Mouse (Mus musculus) gastrocnemius, postnatal 4 days (tissue): ENCODE data around the gene Bcl7c. TPM values are rescaled to one million over a fixed set of nuclear protein-coding genes. Genes with fewer than 3 reads are reported as not detected.
"Not testable (repeated sequence)": the region's sequence is repeated elsewhere in the genome, so short reads cannot be mapped to it uniquely, and the experiment has no call there.

Experiments
- DNase-seq, 2 experiments: peaks; one replicate each; pipeline ENCODE4 v3.0.0; 2021 to 2022; ENCODE audit warnings: low spot score in 2 of 2, mixed read lengths in 2 of 2
- total RNA-seq, 2 experiments: library from RNA; stranded (reverse); gene quantifications; 2 replicates each; pipeline ENCODE4 v1.2.3; 2021

Bcl7c gene
- total RNA-seq, 2 experiments from 2014 or later = 112 to 132 TPM

DNA sequence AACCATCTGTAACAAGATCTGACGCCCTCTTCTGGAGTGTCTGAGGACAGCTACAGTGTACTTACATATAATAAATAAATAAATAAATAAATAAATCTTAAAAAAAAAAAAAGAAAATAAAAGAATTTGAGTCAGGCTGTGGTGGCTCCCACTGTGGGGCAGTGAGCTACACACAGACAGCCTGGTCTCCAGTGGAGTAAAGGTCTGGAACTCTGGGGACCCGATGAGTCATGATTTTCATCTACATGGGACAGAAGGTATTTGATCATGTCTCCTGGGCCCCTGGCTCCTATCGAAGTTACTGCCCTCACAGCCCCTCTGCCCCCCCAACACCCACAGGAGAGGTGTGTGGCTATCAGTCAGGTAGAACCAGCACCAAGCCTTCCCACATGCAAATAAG, 57.1 kb downstream of the Bcl7c start:
- no peak for DNase-seq

DNA sequence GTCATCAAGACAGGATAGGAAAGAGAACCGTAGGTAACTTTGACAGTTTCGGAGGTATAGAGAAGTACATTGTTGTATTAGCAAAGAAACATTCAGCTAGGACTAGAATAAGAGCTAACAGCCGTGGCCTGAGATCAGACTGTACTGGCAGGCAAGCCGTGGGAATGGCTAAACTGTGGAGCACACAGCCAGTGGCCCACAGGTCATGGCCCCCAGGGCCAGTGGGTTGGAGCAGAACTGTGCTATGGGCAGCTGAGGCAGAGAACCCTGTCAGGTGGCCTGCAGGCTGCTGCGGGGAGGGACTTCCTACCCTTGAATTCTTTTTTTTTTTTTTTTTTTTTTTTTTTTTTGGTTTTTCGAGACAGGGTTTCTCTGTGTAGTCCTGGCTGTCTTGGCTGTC, 59.5 kb downstream of the Bcl7c start:
- no peak for DNase-seq

DNA sequence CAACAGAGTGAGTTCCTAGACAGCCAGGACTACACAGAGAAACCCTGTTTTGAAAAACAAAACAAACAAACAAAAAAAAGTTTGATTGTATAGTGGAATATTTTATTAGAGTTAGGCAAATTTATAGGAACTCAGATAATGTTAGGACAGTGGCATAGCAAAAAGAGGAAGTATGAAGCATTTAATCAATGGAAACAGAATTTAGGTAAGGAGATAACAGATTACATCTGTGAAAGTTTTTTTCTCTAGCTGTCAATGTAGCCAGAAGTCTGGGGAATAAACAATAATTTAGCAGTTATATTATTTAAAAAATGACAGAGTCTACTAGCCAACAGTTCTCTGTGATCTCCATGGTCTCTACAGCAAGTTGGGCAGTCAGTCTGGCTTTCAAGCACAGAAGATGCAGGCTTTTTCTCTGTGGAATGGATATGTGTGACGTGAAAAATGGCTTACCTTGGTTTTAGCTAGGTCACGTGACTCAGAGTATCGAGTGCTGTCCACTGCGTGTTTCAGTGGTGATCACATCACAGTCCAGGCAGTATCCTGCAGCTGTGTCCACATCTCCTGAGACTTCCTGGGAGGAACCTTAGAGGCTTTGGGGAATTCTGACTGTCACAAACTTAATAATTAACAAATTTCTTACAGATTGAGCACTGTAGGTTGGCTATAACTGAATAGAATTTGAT, 60.1 kb downstream of the Bcl7c start:
- DNase-seq = no peak

DNA sequence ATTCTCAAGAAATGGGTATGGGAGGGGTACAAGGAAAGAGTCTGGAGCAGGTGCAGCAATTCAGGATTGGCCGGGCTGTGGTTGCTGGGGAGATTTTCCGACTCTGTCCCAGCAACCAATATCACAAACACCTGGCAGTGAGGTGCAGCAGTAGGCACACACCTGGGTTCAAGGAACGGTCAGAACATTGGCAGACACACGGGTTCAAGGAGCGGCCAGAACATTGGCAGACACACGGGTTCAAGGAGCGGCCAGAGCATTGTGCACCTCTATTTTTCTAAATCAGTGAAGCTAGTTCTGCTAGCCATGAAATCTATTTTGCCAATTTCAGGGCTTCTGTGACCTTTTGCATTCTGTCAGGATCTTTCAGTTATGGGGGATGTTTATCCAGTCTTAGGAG, 61.2 kb downstream of the Bcl7c start:
- not testable (repeated sequence) for DNase-seq

DNA sequence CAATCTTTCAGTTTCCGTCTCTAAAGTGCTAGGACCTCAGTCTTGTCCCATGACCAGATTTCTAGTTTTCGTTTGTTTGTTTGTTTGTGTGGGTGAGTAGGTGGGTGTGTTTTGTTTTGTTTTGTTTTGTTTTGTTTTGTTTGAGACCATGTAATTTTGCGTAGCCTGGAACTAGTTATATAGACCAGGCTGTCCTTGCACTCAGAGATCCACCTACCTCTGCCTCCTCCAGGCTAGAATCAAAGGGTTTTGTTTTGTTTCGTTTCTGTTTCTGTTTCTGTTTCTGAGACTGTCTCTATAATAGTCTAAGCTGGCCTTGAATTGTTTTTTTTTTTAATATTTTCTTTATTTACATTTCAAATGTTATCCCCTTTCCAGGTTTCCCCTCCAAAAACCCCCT, 62.4 kb downstream of the Bcl7c start:
- DNase-seq = no peak

DNA sequence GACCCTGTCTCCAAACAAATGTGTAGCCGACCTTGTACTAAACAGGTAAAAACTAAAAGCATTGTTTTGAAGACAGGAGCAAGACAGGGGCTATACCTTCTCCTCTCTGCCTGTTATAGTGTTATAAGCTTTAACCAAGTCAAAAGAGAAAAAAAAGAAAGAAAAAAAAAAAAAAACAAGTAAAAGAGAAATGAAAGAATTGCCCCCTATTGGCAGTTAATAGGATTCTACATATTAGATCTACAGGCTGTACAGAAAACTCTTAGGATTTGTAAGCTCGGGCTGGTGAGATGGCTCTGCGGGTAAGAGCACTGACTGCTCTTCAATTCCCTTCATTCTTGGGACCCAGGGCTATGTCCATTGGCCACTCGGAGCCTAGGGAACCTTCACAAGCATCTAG, 66.5 kb downstream of the Bcl7c start:
- DNase-seq = no peak

DNA sequence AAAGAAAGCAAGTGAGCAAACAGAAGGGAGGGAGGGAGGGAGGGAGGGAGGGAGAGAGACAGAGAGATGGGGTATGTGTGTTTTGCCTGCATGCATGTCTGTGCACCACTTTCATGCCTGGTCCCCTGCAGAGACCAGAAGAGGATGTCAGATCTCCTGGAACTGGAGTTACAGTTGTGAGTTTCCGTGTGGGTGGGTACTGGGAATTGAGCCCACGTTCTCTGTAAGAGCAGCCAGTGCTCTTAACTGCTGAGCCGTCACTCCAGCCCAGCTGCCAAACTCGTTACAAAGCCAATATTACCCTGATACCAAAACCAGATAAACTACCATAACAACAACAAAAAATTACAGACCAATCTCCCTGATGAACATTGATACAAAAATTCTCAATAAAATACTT, 67.5 kb downstream of the Bcl7c start:
- no peak for DNase-seq

DNA sequence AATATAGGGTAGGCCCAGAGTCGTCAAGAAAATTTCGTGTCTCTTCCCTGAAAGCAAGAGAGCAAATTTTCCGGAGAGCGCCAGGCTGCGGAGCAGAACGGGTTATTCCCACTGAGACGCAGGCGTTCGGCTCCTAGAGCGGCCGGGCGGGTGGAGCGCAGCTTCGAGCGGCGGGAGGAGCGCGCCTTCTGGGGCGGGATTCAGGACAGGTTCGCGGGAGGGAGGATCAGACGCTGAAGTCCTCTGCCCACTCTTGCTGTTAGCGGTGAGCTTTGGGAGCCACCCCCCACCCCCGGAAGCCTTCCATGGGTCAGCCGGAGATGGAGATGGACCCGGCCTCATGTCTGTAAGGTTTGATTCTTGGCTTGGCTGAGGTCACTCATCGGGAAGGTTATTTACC, 71.8 kb downstream of the Bcl7c start:
- peak; percentile 63 to 81 for DNase-seq

DNA sequence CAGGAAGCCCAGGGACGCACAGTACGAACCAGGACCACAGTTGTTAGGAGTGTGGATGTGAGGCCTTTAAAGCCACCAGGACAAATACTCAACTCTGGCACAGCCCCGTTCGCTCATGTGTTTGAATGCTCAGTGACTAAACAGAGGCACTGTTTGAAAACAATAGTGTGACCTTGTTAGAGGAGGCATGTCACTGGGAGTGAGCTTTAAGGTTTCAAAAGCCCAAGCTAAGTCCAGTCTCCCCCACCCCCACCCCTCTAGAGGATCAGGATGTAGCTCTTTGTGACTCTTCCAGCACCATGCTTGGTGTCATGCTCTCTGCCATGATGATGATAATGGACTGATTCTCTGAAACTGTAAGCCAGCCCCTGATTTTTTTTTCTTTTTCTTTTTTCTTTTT, 77.3 kb downstream of the Bcl7c start:
- no peak for DNase-seq

DNA sequence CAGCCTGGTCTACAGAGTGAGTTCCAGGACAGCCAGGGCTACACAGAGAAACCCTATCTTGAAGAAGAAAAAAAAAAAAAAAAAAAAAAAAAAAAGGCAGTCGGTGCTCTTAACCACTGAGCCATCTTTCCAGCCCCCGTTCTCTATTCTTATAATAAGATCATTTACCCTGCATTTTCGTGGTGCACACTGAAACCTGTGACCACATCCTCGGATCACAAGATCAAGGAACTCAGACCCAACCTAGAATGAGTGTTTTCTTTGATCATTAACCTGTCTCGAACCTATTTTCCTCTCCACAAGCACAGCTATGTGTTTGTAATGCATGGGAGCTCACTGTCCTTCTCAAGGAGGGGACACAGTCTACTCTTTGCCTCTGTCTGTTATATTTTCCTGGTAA, 80.1 kb downstream of the Bcl7c start:
- DNase-seq = no peak

DNA sequence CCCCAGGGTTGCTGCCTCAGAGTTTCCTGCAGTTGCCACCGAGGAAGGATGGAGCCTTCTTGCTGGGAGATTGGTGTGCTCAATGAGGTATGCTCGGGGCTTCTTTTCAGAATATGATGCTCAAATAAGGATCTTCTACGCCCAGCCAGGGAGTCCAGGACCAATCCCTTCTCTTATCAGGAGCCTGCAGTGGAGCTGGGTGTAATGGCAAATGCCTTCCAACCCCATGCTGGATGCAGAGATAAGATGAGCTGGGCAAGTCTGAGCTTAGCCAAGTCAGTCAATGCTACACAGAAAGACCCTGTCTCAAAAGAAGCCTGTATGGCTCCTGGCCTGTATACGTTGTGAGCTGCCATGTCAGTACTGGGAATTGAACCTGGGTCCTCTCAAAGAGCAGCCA, 82.3 kb downstream of the Bcl7c start:
- DNase-seq = no peak

DNA sequence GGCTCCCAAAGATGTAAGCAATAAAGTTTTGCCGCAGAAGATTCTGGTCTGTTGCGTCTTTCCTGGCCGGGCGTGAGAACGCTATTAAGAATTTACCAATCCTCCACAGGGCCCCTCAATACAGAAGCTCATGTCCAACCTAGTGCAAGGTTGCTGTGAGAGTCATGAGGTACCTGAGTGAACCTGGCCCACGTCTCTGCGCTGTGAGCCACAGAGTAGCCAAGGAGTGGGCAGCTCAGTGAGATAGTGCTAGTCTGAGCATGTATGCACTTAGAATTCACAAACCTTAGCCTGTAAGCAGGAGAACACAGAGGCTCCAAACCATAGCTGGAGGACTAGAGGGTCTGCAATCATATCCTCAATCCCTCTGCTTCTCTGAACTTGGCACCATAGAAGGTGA, 82.7 kb downstream of the Bcl7c start:
- DNase-seq = no peak

DNA sequence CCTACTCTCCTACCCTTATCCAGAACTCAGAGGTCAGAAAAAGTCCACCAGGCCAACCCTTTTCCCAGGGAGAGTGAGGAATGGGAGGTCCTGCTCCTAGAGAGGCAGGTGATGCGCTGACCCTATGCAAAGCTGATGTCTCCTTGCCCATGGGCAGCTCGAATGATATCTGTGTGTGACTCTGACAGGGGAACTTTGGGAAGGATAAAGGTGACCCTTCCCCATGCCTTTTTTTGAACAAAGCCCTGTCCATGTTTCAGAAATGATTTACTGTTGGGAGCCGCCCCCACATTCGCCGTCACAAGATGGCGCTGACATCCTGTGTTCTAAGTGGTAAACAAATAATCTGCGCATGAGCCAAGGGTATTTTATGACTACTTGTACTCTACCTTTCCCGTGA, 90.3 kb downstream of the Bcl7c start:
- DNase-seq = not testable (repeated sequence)

DNA sequence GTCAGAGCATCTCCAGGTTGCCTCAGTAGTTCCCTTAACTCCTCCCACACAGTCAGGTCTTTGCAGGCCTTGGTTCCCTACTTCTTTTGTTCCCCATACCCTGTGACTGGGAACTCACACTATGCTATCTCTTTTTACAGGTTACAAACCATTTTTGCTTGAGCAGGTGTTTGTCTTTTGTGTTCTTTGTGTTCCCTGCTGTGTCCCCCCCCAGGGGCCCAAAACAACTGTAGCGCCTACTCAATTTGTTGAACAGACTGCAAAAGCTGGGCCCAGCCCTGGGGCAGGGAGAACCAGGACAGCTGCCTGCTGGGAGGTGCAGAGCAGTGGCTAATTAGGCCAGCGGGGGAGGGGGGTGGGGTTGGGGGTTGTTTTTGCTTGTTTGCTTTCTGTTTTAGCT, 90.8 kb downstream of the Bcl7c start:
- no peak for DNase-seq

DNA sequence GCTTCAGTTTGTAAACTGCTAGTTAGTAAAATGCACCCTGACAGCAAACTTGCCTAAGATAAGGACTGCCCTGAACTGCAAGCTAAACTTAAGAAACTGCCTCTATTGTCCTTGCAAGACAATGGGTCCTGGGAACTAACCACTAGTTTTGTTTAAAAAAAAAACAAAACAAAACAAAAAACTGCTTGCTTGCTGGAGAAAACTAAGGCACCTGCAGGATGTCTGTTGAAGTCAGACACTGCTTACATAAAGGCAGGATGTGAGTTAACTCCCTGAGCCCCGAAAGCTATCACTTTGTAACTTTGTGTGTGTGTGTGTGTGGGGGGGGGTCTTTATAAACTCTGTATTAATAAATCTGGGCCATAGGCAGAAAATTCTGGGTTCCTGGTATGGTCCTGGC, 91.9 kb downstream of the Bcl7c start:
- DNase-seq = no peak

DNA sequence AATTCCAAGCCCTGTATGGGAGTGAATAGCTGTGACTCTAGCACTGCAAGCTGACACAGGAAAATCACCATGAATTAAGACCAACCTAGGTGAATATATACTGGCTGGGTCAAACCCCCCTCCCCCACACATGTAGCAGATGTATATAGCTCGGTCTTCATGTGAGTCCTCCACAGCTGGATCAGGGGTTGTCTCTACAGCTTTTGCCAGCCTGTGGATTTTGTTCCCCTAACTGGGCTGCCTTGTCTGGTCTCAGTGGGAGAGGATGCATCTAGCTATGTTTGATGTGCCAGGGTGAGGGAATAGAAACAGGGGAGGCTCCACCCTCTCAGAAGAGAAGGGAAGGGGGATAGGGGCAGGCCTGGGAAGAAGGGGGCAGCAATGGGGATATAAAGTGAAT, 92.4 kb downstream of the Bcl7c start:
- no peak for DNase-seq

DNA sequence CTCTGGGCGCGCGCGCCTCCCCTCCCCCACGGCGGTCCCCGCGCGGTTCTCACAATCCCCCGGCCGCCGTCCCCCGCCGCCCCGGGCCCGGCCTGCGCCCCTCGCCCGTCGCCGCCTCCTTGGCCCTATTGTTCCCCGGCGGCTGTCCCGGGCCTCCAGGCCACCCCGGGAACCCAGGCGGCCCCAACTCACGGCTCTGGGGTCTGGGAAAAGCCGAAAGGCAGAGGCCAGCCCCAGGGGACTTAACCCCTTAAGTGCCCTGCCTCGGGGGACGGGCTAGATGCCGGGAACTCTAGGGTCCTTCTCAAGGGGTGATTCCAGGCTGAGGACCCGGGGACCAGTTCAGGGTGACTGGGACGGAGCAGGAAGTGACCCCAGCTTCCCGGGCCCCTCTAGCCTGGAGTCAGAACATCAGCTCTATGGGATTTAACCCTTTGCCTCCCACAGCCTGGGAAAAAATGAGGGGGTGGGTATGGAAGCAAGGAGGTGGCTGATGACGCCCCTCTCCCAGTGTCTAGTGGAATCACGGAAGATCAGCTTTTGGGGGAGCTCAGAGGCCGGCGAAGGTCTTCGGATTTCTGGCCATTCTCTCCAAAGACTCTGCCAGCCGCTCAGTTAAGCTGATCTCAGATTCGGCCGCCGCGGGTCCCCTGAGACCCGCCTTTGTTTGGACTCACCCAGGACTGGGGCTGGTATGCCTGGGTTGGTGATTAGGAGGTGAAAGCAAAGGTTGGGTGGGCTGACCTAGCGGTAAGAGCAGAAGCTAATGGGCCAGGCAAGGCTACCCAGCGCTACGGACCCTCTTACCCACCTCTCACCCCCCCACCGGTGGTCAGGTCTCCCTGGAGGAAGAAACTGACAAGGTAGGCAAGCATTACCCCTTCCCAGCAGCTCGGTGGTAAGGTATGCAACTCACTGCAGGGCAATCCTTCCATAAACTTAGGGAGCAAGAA, 93.6 kb downstream of the Bcl7c start, which contains the start of gene Zfp629:
Gene Zfp629, minus strand, starts transcription at position 907 of the 953 bp plus-strand sequence.
- DNase-seq = peak; percentile 45 to 79

DNA sequence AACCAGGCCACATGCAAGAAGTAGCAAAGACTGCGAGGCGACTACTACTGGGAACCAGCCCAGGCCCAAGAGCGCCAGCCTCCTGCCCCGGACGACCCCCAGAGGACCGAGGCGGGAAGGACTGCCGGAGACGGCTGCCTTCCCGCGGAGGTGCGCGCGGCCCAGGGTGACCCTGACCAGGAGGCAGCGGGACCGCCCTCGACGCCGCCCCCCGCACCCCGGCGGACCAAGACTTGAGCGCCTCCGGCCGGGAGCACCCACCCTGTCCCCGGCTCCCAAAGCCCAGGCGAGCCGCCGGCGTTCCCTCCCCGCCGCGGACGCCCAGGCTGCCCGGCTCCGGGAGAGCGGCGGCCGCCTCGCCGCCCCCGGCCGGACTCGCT, 94.2 kb downstream of the Bcl7c start:
- DNase-seq = peak in 1 of 2 experiments; percentile 60

DNA sequence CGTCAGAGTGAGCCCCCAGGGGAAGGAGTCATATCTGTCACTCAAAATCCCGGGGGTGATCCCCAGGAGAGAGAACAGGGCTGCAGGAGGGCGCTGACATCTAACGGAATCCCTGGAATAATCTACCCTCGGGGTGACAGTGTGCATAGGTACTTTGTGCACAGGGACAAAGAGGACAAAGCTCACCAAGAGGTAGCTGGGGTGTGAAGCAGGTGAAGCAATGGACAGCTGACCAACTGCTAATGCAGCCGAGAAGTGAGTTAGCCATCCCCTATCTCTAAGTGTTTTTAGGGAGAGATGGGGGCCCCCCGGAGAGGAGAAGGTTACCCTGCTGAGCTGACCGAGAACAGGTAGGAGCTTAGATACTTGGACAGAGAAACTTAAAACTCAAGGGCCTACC, 94.6 kb downstream of the Bcl7c start:
- no peak for DNase-seq

DNA sequence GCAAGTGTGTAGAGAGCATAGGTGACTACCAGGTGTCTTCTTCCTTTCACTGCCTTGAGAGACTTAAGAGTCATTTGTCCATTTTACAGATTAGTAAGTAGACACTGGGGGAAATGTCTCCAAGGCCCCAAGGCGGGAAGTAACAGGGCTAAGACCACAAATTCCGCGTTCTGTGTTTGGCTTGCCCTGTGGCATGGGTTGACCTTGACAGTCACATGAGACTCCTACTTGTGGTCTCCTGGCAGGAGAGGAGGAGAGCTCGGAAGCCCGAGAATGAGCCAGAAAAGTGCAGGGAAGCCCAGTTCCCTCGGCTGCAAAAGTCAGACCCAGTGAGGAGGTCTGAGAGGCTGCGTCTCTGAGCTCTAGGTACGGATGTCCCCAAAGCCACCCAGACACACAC, 95.2 kb downstream of the Bcl7c start:
- no peak for DNase-seq

DNA sequence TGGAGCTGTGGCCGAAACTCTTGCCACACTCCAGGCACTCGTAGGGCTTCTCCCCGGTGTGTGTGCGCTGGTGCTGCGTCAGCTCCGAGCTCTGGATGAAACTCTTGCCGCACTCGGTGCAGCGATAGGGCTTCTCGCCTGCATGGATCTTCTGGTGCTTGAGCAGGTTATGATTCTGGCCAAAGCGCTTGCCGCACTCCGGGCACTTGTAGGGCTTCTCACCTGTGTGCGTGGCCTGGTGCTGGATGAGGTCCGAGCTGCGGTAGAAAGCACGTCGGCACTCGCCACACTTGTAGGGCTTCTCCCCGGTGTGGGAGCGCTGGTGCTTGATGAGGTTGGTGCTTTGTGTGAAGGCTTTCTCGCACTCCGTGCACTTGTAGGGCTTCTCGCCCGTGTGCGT, 97.2 kb downstream of the Bcl7c start:
- DNase-seq = no peak
